Mouse (Mus musculus) mouse embryonic stem cell (cell line): ENCODE data around the gene Gnrhr.

Source experiments
- in situ Hi-C, 2 experiments: fragments of 300-500 bp; cut with MboI; formaldehyde crosslinking; loops; 1 replicate in 1 of 2; 3 replicates in 1 of 2; pipeline ENCODE4 v1.14.3; 2019 to 2020; ENCODE audit warnings: low sequenced_read_pairs in 2 of 2, low pct_unique_long_range_greater_than_20kb in 1 of 2, mixed read lengths in 1 of 2; ENCODE audit not compliant: unreplicated experiment in 1 of 2

Gene Gnrhr

GRCm38 (mm10) chr5:86197801-86198200 lies at the start of gene Gnrhr:
Gene Gnrhr, minus strand, starts transcription at chr5:86197901.
- in situ Hi-C loops, result loop anchor here (10.0 to 25.0 kb wide), 4 partner anchors 147 to 614 kb away; partner anchors contain the start of gene Ythdc1 (in 1 of the 2)

GRCm38 (mm10) chr5:86246559-86246958 lies 48.9 kb upstream of the Gnrhr start:
- in situ Hi-C loops, result no loop called here

- in situ Hi-C loops, result no loop called here
Observed at GRCm38 (mm10) chr5:86244880-86245279, 47.2 kb upstream of the Gnrhr start.

- in situ Hi-C loops, result no loop called here
Observed at GRCm38 (mm10) chr5:86244275-86244674, 46.6 kb upstream of the Gnrhr start.

- in situ Hi-C loops, result no loop called here
Observed at GRCm38 (mm10) chr5:86227156-86227853, 29.6 kb upstream of the Gnrhr start.

- in situ Hi-C loops, result loop anchor here (10.0 to 25.0 kb wide), 4 partner anchors 153 to 621 kb away; partner anchors contain the start of gene Ythdc1 (in 1 of the 2)
Observed at GRCm38 (mm10) chr5:86191356-86191755, 6.3 kb downstream of the Gnrhr start.

GRCm38 (mm10) chr5:86190770-86191169 lies 6.9 kb downstream of the Gnrhr start:
- in situ Hi-C loops, result loop anchor here (10.0 to 25.0 kb wide), 4 partner anchors 154 to 622 kb away; partner anchors contain the start of gene Ythdc1 (in 1 of the 2)

- in situ Hi-C loops, result loop anchor here (10.0 to 25.0 kb wide), 4 partner anchors 155 to 622 kb away; partner anchors contain the start of gene Ythdc1 (in 1 of the 2)
Observed at GRCm38 (mm10) chr5:86190290-86190689, 7.4 kb downstream of the Gnrhr start.

GRCm38 (mm10) chr5:86187441-86187840 lies 10.3 kb downstream of the Gnrhr start:
- in situ Hi-C loops, result loop anchor here (25.0 kb wide), 2 partner anchors 600 to 625 kb away; partner anchors contain the start of gene Ythdc1 (in 1 of the 2)

GRCm38 (mm10) chr5:86173778-86174177 lies 23.9 kb downstream of the Gnrhr start:
- in situ Hi-C loops, result no loop called here

GRCm38 (mm10) chr5:86172449-86173161 lies 25.1 kb downstream of the Gnrhr start, which contains the start of gene Uba6:
Gene Uba6, minus strand, starts transcription at chr5:86172803.
- in situ Hi-C loops, result no loop called here

GRCm38 (mm10) chr5:86172088-86172448 lies 25.6 kb downstream of the Gnrhr start:
- in situ Hi-C loops, result no loop called here
